Mouse (Mus musculus) right cerebral cortex, postnatal 4 days (tissue): ENCODE measurements at regions not wholly inside any gene's neighbourhood (a gene's known extent, or its start where the extent isn't known, plus 50 kb on each side); places are given as distances from the start of the nearest gene placed in this dataset.
A peak's percentile ranks its signal among the peaks of the same experiment; 100 is the strongest.
"Not testable (repeated sequence)": the region's sequence is repeated elsewhere in the genome, so short reads cannot be mapped to it uniquely, and the experiment has no call there.

Experiments used
- DNase-seq: peaks from one replicate; pipeline ENCODE4 v3.0.0-alpha.2; 2022

DNA sequence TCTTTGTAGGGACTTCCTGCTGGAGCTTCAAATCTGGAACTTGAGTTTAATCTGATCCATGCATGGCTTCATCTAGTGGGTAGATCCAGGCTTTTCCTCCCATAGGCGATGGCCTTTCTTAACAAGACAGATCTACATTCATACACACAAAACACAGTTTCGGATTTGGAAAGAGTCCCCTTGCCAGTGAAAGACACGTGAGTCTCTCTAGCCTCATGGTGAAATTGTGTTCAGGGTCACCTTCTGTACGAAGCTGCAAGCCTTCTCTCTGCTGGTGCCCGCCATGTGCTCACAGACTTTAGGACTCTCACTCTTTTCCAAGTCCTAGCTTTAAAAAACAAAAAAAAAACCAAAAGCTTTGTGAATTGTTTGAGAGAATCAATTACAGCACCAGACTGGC lies 51.4 kb upstream of the Dlx2 start:
- no peak for DNase-seq

DNA sequence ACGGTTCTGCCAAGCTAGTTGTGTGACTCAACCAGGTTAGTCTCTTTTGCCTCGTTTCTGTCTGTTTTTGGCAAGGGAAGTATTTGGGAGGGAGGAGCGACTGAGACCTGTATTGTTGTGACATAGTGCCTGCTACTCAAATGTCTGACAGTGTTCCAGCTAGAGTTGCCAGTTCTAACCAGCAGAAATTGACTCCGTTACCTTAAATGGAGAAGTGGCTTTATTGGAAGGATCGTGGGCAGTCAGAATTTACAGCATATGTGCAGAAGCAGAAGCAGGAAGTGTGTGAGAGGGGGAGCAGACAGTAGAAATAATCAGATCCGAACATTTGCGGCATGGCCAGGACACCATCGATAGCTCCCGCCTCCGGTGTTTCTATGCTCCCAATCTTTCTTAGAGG lies 51.8 kb upstream of the Dlx2 start:
- DNase-seq: no peak

DNA sequence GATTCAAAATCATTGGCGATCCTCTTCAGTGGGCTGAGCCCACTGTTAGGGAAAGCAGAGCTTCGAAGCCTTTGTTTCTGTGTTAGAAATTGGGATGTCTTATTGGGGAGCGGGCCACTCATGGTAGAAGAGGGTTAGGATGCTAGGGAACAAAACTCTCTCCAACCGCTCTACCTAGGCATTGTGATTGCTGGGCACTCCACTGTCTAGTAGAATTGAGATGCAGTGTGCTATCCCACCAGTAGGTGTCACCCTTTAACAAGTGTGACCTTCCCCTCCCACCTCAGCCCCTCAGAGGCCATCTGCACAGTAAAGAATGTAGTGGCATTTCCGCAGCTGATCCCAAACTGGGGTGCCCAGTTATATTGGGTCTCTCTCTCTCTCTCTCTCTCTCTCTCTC lies 52.2 kb upstream of the Dlx2 start:
- DNase-seq: peak; percentile 78

DNA sequence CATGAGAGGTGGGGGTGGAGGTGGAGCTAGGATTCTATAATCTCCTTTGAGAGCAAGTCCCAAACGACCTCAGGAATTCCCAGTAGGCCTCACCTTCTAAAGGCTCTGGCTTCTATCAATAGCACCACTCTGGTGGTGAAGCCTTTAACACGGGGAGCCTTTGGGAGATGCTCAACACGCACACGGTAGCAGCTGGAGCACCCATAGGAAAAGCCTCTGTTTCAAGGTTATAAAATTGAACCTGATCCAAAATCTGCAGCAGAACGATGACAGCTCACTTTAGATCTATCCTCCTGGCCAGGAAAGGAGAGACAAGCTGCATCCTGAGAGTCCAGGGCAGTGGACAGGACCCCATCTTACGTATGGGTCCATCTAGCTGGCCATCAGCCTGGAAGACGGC lies 53.7 kb upstream of the Dlx2 start:
- no peak for DNase-seq

DNA sequence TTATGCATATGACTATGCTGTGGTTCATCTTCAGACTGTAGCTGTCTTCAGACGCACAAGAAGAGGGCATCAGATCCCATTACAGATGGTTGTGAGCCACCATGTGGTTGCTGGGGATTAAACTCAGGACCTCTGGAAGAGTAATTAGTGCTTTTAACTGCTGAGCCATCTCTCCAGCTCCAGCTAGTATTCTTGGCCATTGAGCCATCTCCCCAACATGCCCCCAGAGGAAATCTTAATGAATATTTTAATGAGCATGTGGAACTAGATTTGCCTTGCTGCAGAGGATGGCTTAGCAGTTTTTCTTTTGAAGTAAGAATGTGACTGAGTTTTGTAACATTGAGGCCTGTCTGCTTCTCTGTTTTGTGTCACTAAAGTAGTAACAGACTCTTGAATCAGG lies 54.4 kb upstream of the Dlx2 start:
- no peak for DNase-seq

DNA sequence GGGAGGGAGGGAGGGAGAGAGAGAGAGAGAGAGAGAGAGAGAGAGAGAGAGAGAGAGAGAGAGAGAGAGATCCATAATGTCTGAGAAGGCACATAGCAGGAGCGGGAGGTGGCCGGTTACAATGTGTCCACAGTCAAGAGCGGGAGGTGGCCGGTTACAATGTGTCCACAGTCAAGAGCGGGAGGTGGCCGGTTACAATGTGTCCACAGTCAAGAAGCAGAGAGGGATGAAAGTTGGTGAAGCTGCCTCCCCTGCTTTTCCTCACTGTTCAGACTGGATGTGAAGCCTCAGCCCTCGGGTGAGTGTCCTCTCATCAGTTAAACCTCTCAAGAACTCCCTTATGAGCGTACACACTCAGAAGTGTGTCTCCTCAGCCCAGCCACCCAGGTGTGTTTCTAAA lies 57.2 kb upstream of the Dlx2 start:
- not testable (repeated sequence) for DNase-seq

DNA sequence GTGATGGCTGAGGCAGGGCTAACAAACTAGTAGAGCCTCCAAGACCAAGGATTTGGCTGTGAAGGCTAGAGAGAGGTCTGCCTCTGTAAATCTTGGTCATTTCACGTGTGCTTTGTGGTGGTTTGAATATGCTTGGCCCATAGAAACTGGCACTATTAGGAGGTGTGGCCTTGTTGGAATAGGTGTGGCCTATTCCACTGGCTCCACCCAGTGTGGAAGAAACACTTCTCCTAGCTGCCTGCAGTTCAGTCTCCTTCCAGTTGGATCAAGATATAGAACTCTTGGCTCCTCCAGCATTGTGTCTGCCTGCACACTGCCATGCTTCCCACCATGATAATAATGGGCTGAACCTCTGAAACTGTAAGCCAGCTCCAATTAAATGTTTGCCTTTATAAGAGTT lies 59.1 kb upstream of the Dlx2 start:
- no peak for DNase-seq

DNA sequence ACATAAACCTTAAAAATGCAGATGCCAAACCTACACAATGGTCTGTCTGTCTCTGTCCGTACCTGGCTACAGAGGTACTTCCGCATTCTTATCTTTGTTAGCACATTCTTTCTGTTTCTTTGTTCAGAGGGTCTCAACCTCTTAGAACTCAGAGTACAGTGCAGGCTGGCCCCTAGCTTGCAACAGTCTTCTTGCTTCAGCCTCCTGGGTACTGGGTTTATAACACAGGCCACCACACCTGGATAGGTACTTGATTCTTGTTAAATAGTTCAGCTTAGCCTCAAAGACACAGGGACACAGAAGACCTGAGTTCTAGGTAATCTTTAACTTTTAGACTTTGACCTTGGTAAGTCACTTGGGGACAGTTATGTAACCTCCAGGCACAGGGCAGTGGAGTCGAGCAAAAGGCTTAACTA lies 60.5 kb upstream of the Dlx2 start:
- DNase-seq: no peak

DNA sequence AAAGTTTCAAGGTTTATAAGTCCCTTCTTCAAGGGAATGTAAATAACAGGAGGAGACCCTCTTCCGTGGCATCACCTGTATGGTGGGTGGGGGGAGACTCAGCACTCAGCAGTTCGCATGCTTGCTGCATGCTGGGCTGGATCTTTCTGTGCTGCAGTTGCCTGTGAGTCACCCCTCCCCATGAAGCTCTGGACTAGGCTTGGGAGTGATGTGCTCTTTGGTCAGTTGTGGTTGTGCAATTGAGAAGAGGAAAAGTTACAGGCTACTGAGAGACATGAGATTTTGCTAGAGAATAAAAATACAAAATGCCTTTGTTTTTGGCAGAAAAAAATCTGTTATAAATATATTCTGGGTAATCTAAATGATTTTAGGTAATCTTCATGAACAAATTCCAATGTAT lies 66.7 kb upstream of the Dlx2 start:
- DNase-seq: no peak

DNA sequence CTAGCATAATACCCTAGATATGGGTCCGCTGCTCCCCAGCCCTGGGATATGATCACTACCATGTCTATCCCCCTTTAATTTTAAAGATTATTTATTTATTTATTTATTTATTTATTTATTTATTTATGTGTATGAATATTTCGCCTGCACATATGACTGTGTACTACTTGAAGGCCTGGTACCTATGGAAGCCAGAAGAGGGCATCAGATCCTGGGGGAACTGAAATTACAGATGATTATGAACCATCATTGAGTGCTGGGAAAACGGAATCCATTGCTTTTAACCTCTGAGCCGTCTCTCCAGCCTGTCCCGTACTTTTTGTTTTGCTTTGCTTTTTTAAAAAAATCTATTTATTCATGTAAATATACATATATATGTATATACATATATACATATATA lies 70.0 kb upstream of the Dlx2 start:
- DNase-seq: no peak

DNA sequence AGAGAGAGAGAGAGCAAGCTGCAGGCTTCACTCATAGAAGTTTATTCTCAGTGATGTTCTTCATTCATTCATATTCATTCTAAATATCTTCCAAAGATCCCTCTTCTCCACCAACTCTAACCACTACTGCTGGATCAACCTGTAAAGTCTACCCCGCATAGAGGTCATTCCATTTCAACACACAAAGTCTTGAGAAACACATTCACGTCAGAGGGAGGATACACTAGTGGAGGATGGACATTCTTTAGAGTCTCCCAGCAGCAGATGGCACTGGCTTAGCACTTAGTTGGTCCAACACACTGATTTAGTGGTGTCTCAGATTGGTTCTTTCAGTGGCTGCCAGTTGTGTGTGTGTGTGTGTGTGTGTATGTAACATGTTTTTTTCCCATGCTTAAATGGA lies 74.9 kb upstream of the Dlx2 start:
- no peak for DNase-seq

DNA sequence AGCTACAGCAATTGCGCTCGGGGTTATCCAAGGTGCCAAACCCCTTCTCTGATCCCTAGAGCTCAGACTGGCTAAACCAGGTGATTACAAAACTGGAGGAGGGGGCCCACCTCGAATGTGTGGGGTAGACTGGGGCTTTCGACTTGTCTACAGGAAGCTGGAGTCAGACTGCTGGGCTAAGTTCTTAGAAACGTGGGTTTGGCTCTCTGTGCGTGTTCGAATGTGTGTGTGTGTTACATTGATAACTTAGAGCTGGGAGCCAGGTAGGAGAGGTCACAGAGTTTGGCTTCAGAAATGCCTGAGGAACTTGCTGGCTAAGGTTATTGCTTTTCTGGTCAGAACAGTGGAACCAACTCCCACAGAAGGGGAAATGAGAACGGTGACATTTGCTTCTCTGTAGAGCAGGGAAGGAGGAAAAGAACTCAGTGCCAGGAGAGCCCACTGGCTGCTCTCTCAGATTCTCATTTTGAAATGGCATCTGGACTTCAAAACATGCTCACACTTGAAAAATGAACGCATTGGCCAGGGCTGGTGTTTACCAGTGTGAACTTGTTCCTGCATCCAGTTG lies 76.1 kb upstream of the Dlx2 start:
- DNase-seq: no peak

DNA sequence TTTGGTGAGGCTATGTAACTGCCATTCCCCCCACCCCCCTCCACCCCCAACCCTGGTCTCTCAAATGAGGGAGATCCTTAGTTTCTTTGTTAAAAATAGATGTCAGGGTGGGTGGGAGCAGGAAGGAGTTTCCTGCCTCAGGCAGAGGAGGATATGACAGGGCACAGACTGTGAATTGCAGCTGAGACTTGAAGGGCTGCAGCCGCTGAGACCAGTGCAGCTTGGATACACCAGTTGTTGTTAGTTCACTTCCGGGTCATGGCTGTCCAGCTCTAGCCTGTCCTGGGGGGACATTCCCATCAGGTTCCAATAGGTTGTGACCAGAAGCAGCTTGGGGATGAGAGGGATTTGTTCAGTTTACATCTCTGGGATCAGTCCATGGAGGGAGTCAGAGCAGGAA lies 76.6 kb upstream of the Dlx2 start:
- DNase-seq: no peak

DNA sequence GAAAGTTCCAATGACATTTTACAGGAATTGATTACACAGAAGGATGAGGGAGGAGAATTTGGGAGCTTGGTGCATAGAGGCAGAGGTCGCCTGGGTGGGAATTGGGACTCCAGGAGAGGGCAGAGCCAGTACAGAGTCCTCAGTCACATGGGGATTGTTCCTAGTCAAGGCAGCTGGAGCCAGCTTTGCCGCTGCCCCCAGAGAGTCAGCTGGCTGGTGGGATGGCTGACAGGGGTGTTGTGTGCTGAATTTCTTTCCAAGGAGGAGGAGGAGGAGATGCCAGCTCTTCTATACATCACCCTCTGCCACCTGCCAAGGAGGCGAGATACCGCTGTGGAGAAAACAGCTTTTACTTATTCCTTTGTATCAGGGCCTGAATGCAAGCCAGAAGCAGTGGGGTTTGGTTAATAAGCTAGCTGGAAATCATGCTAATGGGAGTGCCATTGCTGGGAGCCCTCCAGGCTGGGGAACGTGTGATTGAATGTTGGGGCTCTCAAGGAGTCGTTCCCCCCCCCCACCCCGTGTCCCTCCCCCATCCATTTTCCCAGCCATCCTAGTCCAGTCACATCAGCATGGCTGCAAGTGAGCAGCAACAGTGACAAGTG lies 78.8 kb upstream of the Dlx2 start:
- DNase-seq: no peak

DNA sequence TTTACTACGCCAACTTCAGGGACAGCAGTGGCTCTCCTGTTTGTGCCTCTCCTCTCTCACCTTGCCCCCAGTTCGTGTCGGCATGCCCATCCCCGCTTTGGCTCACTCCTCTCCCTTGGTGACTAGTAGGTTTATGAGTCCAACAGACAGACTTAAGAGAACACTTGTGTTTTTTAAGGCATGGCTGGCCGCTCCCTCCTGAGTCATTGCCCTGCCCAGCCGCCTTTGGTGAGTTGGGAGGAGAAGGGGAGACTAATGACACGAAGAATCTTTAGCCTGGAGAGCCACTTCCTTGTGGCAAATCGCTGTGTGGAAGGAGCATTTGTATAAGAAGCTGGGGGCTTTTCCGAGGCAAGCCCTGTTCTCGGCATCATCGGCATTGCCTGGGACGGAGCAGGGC lies 79.8 kb upstream of the Dlx2 start:
- no peak for DNase-seq

DNA sequence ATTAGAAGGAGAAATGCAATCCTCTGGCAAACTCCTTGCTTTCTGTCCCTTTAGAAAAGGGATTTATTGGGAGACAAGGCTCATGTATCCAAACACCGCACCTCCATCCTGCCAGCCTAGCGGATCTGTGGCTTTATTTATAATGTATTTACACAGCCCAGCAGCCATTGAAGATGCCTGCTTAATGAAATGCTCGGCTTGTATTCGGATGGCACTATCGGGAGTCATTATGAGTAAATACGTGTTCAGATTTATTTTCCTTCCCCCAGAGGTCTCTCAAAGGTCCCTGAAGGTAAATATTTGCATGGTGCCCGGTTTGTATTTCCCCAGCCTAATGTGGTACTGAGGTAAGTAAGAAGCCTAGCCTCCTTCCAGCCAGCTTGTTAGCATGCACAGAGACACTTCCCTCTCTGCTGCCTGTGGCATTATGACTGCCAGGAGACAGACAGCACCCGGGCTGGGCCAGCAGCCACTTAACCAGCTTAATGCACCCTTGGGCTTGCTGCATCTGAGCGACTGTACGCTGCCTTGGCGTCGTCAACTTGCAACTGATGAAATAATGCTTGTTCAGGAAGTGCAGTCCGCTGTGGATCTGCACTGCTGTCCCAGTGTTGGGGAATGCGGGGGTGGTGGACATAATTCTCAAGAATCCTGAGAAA lies 80.7 kb upstream of the Dlx2 start:
- DNase-seq: peak; percentile 34

DNA sequence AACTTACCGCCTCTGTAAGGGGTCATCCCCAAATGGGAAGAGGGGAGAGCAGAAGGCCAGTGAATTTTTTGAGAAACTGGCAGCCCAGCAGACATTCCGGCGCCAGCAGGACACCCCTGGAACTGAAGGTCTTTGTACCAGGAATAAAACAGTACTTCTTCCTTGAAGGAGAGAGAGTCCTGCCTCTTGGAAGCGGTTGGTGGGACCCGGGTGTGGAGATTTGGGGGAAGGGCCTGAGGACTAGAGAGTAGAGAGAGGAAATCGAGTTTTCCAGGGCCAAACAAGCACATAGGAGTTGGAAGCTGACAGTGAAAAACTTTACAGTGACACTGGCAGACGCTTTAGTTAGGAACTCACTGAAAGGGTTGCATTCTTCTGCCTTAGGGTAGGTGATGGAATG lies 82.3 kb upstream of the Dlx2 start:
- peak; percentile 18 for DNase-seq

DNA sequence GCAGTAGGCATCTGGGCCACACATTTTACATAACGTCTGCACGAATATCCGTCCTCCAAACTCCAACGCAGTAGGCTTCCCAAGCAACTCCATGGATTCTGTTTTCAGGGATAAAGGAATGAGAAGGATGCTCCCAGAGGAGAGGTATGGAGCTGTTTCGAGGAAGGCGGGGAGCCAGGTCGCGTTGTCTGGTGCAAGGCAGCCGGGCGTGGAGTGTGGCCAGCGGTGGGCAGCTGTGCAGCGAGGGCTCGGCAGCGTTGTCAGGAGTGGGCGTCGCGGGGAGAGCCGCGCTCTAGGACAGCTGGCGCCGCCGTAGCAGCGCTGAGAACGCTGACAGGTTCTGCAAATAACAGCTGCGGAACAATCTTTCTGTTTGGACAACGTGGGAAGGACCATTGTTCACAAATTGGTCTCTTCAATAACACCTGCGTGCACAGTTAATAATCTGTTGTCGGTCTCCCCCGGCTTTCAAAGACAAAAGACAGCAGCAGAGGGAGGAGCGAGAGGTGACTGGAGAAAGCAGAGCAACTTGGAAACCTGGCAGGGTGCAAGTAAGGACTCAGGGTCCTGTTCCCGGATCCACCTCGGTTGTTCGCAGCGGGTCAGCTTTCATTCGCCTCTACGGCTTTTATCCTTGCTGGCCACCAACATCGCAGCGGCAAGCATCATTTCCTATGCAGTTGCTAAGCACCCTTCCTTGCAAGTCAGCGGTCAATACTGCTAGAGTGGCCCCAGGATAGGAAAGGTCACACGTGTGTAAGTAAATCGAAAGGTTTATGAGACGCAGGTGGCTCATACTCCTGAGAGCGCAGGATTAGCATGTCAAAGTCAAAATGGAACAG lies 83.0 kb upstream of the Dlx2 start:
- DNase-seq: peak; percentile 60

DNA sequence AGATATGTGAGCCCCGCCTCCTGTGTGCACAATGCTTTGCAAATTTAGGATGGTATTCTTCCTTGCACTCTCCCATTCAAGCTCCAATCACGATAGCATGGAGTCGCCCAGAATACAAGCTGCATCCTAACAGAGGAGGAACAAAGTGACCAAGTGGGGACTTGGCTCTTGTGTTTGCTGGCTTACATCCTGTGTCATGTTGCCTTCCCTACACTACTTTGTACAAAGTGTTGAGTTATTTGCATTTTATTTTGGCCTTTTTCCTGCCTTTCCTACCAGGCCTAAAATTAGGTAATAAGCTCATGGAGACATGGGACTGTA lies 83.5 kb upstream of the Dlx2 start:
- no peak for DNase-seq

DNA sequence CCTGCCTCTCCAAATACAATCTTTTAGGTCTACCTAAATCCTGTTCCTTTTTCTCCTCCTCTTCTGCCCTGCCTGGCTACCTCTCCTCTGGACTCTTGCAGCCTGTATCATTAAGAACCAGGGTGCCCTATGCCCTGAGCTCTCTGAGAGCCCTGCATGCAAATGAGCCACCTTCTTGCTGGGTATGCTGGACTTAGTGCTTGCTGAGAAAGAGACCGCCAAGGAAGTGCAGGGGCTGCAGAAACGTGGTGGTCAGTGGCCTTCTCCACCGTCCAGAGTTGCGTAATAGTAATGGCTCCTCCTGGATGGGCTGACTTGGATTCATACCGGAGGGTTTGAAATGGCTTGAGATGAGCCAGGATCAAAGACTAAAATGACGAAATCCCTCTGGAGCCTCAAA lies 86.9 kb upstream of the Dlx2 start:
- DNase-seq: no peak

DNA sequence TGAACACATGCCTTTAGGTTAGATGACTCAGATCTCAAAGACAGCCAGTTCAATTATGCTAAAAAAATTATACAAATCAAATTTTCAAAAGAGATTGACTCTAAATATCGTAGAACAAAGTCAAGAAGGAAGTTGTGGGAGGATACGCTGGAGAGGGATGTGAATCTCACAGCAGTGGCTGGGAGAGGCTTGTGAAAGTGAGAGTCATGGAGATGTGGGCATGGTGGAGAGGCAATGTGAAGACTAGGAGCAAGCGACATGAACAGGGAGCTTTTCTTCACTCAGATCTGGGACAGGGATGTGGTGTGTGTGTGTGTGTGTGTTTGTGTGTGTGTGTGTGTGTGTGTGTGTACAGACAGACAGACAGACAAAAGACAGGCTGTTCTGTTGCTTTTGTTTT lies 87.9 kb upstream of the Dlx2 start:
- DNase-seq: no peak

DNA sequence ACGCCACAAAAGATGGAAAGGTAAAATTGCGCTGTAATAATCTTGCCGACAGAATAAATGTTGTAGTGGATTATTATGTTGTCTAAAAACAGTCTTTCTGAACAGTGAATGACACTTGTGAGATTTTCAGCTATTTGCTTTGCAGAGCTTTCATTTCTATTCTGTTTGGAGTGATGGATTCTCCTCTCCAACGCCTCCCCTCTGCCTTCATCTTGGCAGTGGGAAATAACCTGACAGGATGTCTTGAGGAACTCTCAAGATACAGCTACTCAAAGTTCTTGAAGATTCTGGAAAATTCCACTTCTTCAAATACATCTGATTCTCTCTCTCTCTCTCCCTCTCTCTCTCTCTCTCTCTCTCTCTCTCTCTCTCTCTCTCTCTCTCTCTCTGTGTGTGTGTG lies 89.6 kb upstream of the Dlx2 start:
- DNase-seq: no peak

DNA sequence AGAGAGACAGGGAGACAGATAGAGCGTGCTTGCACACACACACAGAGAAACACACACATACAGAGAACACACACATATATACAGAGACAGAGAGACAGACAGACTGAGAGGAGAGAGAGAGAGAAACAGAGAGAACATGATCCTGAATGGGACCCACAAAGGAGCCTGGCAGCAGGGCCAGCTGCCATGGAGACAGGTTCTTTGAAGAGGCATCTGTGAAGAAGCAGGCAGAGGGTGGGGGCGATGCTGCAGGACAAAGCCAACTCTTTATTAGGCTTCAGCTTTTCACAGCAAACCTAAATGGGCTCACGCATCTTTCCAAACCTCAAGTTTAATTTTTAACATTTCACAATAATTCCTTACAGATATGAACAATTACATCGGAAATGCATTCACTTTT lies 90.0 kb upstream of the Dlx2 start:
- no peak for DNase-seq

DNA sequence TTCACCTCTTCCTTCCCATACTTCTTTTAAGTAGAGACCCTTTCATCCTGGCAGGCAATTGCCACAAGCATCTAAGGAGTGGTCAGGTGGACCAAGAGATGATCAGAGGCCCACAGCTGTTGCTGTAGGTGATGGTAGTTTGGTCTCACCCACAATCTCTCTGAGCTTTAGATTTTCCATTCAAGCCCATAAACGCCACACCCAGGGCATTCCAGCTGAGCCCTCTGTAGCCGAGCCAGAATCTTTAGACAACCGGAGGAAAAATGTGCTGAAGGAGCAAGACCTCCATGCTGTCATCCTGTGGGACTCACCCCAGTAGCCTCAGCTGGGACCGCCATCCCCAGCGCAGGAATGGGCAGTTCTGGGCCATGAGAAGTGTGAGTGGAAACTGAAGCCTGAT lies 93.7 kb upstream of the Dlx2 start:
- no peak for DNase-seq
